Mouse (Mus musculus) brain, embryonic 14.5 days (tissue): ENCODE data around the gene Olfr1371.

Experiments used
- CTCF ChIP-seq: fragments of 200-500 bp; IDR thresholded peaks from 2 replicates; pipeline ENCODE4 v1.5.1; 2012; ENCODE audit warnings: inconsistent platforms, mild to moderate bottlenecking, moderate library complexity, borderline replicate concordance; ENCODE audit not compliant: insufficient read depth, insufficient read length; ENCODE audit errors: extremely low read depth
- POLR2A ChIP-seq: fragments of 200-500 bp; IDR thresholded peaks from 2 replicates; pipeline ENCODE4 v1.6.1; 2012; ENCODE audit warnings: mild to moderate bottlenecking, inconsistent platforms, borderline replicate concordance; ENCODE audit not compliant: poor library complexity, insufficient read depth, insufficient read length, severe bottlenecking; ENCODE audit errors: extremely low read depth

DNA sequence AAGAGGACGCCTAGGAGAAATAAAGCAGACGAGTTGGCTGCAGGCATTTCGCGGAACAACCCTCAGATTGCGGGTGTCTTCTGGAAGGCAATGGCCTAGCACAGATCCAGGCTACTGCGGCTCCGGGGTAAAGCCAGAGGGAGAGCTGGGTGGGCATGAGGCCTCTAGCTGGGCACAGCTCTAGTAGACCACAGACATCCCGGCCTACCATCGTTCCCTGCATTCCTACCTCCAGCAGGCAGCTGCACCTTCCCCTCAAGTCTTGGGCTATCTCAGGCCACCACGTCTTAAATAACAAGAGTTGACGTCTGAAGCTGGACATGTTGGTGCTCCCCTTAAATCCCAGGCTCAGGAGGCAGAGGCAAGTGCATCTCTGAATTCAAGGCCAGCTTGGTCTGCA lies 48.6 kb upstream of the Olfr1371 start:
- TF ChIP-seq CTCF (no peak), POLR2A (no peak)
